Mouse (Mus musculus): ENCODE data around the gene Slc9a3r1. TPM values are rescaled to one million over a fixed set of nuclear protein-coding genes. Genes with fewer than 3 reads are reported as not detected.
A peak's percentile ranks its signal among the peaks of the same experiment; 100 is the strongest.

Slc9a3r1 gene
- polyA plus RNA-seq, 1 experiment, result 223 TPM

GRCm38 (mm10) chr11:115161578-115162204 is 1.4 kb upstream of the Slc9a3r1 start:
- Histone ChIP-seq H3K4me3 (replicated peaks) (peak overlapping the region; percentile 99), H3K9me3 (no peaks in the 10 kb centered on the region), H3K27me3 (replicated peaks) (no peaks in the 10 kb centered on the region), H3K36me3 (replicated peaks; ENCODE audit: low read length) (peaks cover 57% of the 10 kb centered on the region), H3K4me1 (peaks cover 85% of the 10 kb centered on the region)
- TF ChIP-seq FLI1 (IDR thresholded peaks at IDR 0.05; ENCODE audit: low read length), result no peak
- TF ChIP-seq GATA1 (IDR thresholded peaks at IDR 0.05; ENCODE audit: borderline replicate concordance, low read length), result no peak

GRCm38 (mm10) chr11:115162205-115162601 is 938 bp upstream of the Slc9a3r1 start:
- Histone ChIP-seq H3K36me3 (replicated peaks; ENCODE audit: low read length) (peaks cover 57% of the 10 kb centered on the region), H3K9me3 (no peaks in the 10 kb centered on the region), H3K4me3 (replicated peaks) (peak overlapping the region; percentile 99), H3K4me1 (peaks cover 85% of the 10 kb centered on the region), H3K27me3 (replicated peaks) (no peaks in the 10 kb centered on the region)
- TF ChIP-seq FLI1 (IDR thresholded peaks at IDR 0.05; ENCODE audit: low read length) (no peak), GATA1 (IDR thresholded peaks at IDR 0.05; ENCODE audit: borderline replicate concordance, low read length) (no peak)

GRCm38 (mm10) chr11:115163568-115164150 is 518 bp downstream of the Slc9a3r1 start:
- Histone ChIP-seq H3K4me1 (peaks cover 84% of the 10 kb centered on the region), H3K27me3 (replicated peaks) (no peaks in the 10 kb centered on the region), H3K4me3 (replicated peaks) (peak overlapping the region; percentile 99), H3K36me3 (replicated peaks; ENCODE audit: low read length) (peaks cover 62% of the 10 kb centered on the region), H3K9me3 (no peaks in the 10 kb centered on the region)
- TF ChIP-seq GATA1 (IDR thresholded peaks at IDR 0.05; ENCODE audit: borderline replicate concordance, low read length) (no peak), FLI1 (IDR thresholded peaks at IDR 0.05; ENCODE audit: low read length) (no peak)

- Histone ChIP-seq H3K4me1 (peaks cover 76% of the 10 kb centered on the region), H3K9me3 (no peaks in the 10 kb centered on the region), H3K27me3 (replicated peaks) (no peaks in the 10 kb centered on the region), H3K36me3 (replicated peaks; ENCODE audit: low read length) (peaks cover 61% of the 10 kb centered on the region), H3K4me3 (replicated peaks) (peak overlapping the region; percentile 99)
- TF ChIP-seq FLI1 (IDR thresholded peaks at IDR 0.05; ENCODE audit: low read length), result no peak
- TF ChIP-seq GATA1 (IDR thresholded peaks at IDR 0.05; ENCODE audit: borderline replicate concordance, low read length), result no peak
These were observed 1.3 kb downstream of the Slc9a3r1 start for GRCm38 (mm10) chr11:115164341-115164975.

- Histone ChIP-seq H3K36me3 (replicated peaks; ENCODE audit: low read length) (peaks cover 60% of the 10 kb centered on the region), H3K9me3 (no peaks in the 10 kb centered on the region), H3K4me1 (peaks cover 72% of the 10 kb centered on the region), H3K4me3 (replicated peaks) (peak overlapping the region; percentile 99), H3K27me3 (replicated peaks) (no peaks in the 10 kb centered on the region)
- TF ChIP-seq FLI1 (IDR thresholded peaks at IDR 0.05; ENCODE audit: low read length) (no peak), GATA1 (IDR thresholded peaks at IDR 0.05; ENCODE audit: borderline replicate concordance, low read length) (no peak)
These were observed 1.8 kb downstream of the Slc9a3r1 start for GRCm38 (mm10) chr11:115164976-115165374.

GRCm38 (mm10) chr11:115166776-115167175 is 3.6 kb downstream of the Slc9a3r1 start:
- no peaks in the 10 kb centered on the region for H3K9me3 ChIP-seq
- no peaks in the 10 kb centered on the region for H3K27me3 ChIP-seq (replicated peaks)
- peaks cover 62% of the 10 kb centered on the region for H3K36me3 ChIP-seq (replicated peaks; ENCODE audit: low read length)
- TF ChIP-seq GATA1 (IDR thresholded peaks at IDR 0.05; ENCODE audit: borderline replicate concordance, low read length) (no peak), FLI1 (IDR thresholded peaks at IDR 0.05; ENCODE audit: low read length) (no peak)
- no peak overlapping the region for H3K4me3 ChIP-seq (replicated peaks)
- H3K4me1 ChIP-seq, result peaks cover 66% of the 10 kb centered on the region

- TF ChIP-seq FLI1 (IDR thresholded peaks at IDR 0.05; ENCODE audit: low read length) (no peak), GATA1 (IDR thresholded peaks at IDR 0.05; ENCODE audit: borderline replicate concordance, low read length) (no peak)
- Histone ChIP-seq H3K27me3 (replicated peaks) (no peaks in the 10 kb centered on the region), H3K4me1 (peaks cover 66% of the 10 kb centered on the region), H3K9me3 (no peaks in the 10 kb centered on the region), H3K36me3 (replicated peaks; ENCODE audit: low read length) (peaks cover 69% of the 10 kb centered on the region), H3K4me3 (replicated peaks) (no peak overlapping the region)
These were observed 4.6 kb downstream of the Slc9a3r1 start for GRCm38 (mm10) chr11:115167631-115168249.

GRCm38 (mm10) chr11:115169430-115169829 is 6.3 kb downstream of the Slc9a3r1 start:
- Histone ChIP-seq H3K4me1 (peaks cover 81% of the 10 kb centered on the region), H3K36me3 (replicated peaks; ENCODE audit: low read length) (peaks cover 73% of the 10 kb centered on the region), H3K9me3 (no peaks in the 10 kb centered on the region), H3K4me3 (replicated peaks) (no peak overlapping the region), H3K27me3 (replicated peaks) (no peaks in the 10 kb centered on the region)
- no peak for TF ChIP-seq FLI1 (IDR thresholded peaks at IDR 0.05; ENCODE audit: low read length)
- TF ChIP-seq GATA1 (IDR thresholded peaks at IDR 0.05; ENCODE audit: borderline replicate concordance, low read length), result no peak

GRCm38 (mm10) chr11:115171125-115171524 is 8.0 kb downstream of the Slc9a3r1 start:
- TF ChIP-seq GATA1 (IDR thresholded peaks at IDR 0.05; ENCODE audit: borderline replicate concordance, low read length) (no peak), FLI1 (IDR thresholded peaks at IDR 0.05; ENCODE audit: low read length) (no peak)
- Histone ChIP-seq H3K27me3 (replicated peaks) (no peaks in the 10 kb centered on the region), H3K9me3 (no peaks in the 10 kb centered on the region), H3K4me1 (peaks cover 81% of the 10 kb centered on the region), H3K36me3 (replicated peaks; ENCODE audit: low read length) (peaks cover 80% of the 10 kb centered on the region), H3K4me3 (replicated peaks) (no peak overlapping the region)
